Mouse (Mus musculus) thymus, adult 2 months (tissue): ENCODE measurements around the gene Fntb.

Source experiments
- CTCF ChIP-seq: fragments of 200-500 bp; IDR thresholded peaks from 2 replicates; pipeline ENCODE4 v1.5.1; 2012; ENCODE audit warnings: mild to moderate bottlenecking, control low read depth, low read length, moderate library complexity, borderline replicate concordance; ENCODE audit not compliant: control insufficient read depth, poor library complexity, insufficient read depth; ENCODE audit errors: extremely low read depth
- POLR2A ChIP-seq: fragments of 200-500 bp; IDR thresholded peaks from 2 replicates; pipeline ENCODE4 v1.6.1; 2012; ENCODE audit warnings: mild to moderate bottlenecking, low read length, control low read depth, moderate library complexity; ENCODE audit not compliant: control insufficient read depth, poor library complexity, insufficient read depth; ENCODE audit errors: extremely low read depth

- TF ChIP-seq CTCF (no peak), POLR2A (no peak)
These were observed 32.8 kb downstream of the Fntb start for GRCm38 (mm10) chr12:76798008-76798720.
